20 mouse cellular contexts compared by ENCODE assay signal in genomic region chr13:39290216-39290960, GRCm38 (mm10).
A peak's percentile ranks its signal among the peaks of the same experiment; 100 is the strongest.
DNase-seq lines count a peak whose midpoint lies in the region; ATAC-seq lines count a peak whose summit lies in the region.
"Had no signal": no experiment of that assay in that cellular context is flagged by ENCODE, and none has a peak within 500 bp of the region (broad histone marks: within the 10 kb centered on the region; RNA-seq: fewer than 3 reads in every experiment).

No protein-coding gene starts in this region.

- no peak for ATAC-seq in heart, embryonic 12.5 days (ENCODE audit: insufficient number of reproducible peaks, low FRiP score)
- ATAC-seq: forebrain, embryonic 14.5 days had no signal

- no peaks in the 10 kb centered on the region for H3K9me3 ChIP-seq in heart, embryonic 12.5 days (replicated peaks)
- H3K9me3 ChIP-seq: embryonic facial prominence, embryonic 10.5 days; heart, embryonic 13.5 days; hindbrain, embryonic 12.5 days; limb, embryonic 13.5 days had no signal

- no peaks in the 10 kb centered on the region for H3K4me1 ChIP-seq in heart, embryonic 12.5 days (replicated peaks)
- H3K4me1 ChIP-seq: embryonic facial prominence, embryonic 10.5 days; heart, embryonic 13.5 days; hindbrain, embryonic 12.5 days; limb, embryonic 13.5 days had no signal

- no peak overlapping the region for H3K4me2 ChIP-seq in heart, embryonic 12.5 days
- H3K4me2 ChIP-seq: heart, embryonic 13.5 days; hindbrain, embryonic 12.5 days; limb, embryonic 13.5 days had no signal

- no peak overlapping the region for H3K9ac ChIP-seq in heart, embryonic 12.5 days
- H3K9ac ChIP-seq: heart, embryonic 13.5 days; hindbrain, embryonic 12.5 days; limb, embryonic 13.5 days had no signal

- H3K4me3 ChIP-seq in heart, embryonic 12.5 days: no peak overlapping the region
- H3K4me3 ChIP-seq: embryonic facial prominence, embryonic 10.5 days; erythroblast, embryonic 14.5 days; gastrocnemius, adult 2 months; heart, embryonic 13.5 days; hindbrain, embryonic 12.5 days; limb, embryonic 13.5 days had no signal

- WGBS in heart, embryonic 12.5 days: 64% methylated on average over 5 of the region's 6 CpGs

- no peak overlapping the region for H3K27ac ChIP-seq in heart, embryonic 12.5 days (ENCODE audit: poor library complexity, severe bottlenecking)
- H3K27ac ChIP-seq: embryonic facial prominence, embryonic 10.5 days; gastrocnemius, adult 2 months; heart, embryonic 13.5 days; hindbrain, embryonic 12.5 days; limb, embryonic 13.5 days had no signal

- no peaks in the 10 kb centered on the region for H3K36me3 ChIP-seq in heart, embryonic 12.5 days
- H3K36me3 ChIP-seq: embryonic facial prominence, embryonic 10.5 days; heart, embryonic 13.5 days; hindbrain, embryonic 12.5 days; limb, embryonic 13.5 days had no signal

- H3K27me3 ChIP-seq in heart, embryonic 12.5 days (replicated peaks): no peaks in the 10 kb centered on the region
- H3K27me3 ChIP-seq: heart, embryonic 13.5 days; hindbrain, embryonic 12.5 days; limb, embryonic 13.5 days had no signal

- DNase-seq in heart, adult 9 months (ENCODE audit: low spot score in 2 of 2): peak; percentile 3 to 28
- DNase-seq in lung, postnatal 36 days: peak; percentile 2
- no peak for DNase-seq in lung, postnatal 25 days (ENCODE audit: low spot score)
- DNase-seq in adipocyte (ENCODE audit: low spot score): peak; percentile 86
- DNase-seq in skeletal muscle tissue, adult 2 months (ENCODE audit: low read depth, low spot score): peak; percentile 1
- DNase-seq in adrenal gland, adult (ENCODE audit: inconsistent age in 2 of 2, low spot score in 1 of 2): no peak
- DNase-seq: adrenal gland, postnatal 14 days; cerebellum, adult 18-20 months; gastrocnemius, adult 2 months; kidney, adult 9 months; kidney, postnatal 4 days; midbrain, embryonic 14.5 days; thymus, postnatal 14 days had no signal

Comparison
In these comparisons a context has a peak if more than half of its experiments do, and no peak if none do; other contexts are left out.
1. DNase-seq: peak in heart, adult 9 months (2 of 2), lung, postnatal 36 days (single experiment), adipocyte (single experiment) and skeletal muscle tissue, adult 2 months (single experiment); none in lung, postnatal 25 days (single experiment) and adrenal gland, adult (0 of 2).